Mouse (Mus musculus) heart, embryonic 13.5 days (tissue): Measurements from ENCODE around the gene Pear1. TPM values are rescaled to one million over a fixed set of nuclear protein-coding genes. Genes with fewer than 3 reads are reported as not detected.
A peak's percentile ranks its signal among the peaks of the same experiment; 100 is the strongest.

ENCODE experiments used
- ATAC-seq: fragments of 200-750 bp; cut with Nextera tagmentation; 2 replicates; pipeline ENCODE4 v1.8.0; 2017; ENCODE audit warnings: moderate TSS enrichment; ENCODE audit not compliant: insufficient number of reproducible peaks, low FRiP score, low TSS enrichment; ENCODE audit errors: extremely low read depth
- H3K27ac ChIP-seq: fragments of 300-500 bp; sonication (generic); replicated peaks from 2 replicates; pipeline ENCODE4 v1.5.1; 2015; ENCODE audit warnings: moderate library complexity, mild to moderate bottlenecking, inconsistent platforms
- H3K27me3 ChIP-seq: fragments of 300-500 bp; sonication (generic); replicated peaks from 2 replicates; pipeline ENCODE4 v1.6.1; 2015; ENCODE audit warnings: mild to moderate bottlenecking, inconsistent platforms
- H3K36me3 ChIP-seq: fragments of 300-500 bp; sonication (generic); 2 replicates; pipeline ENCODE4 v1.6.1; 2015; ENCODE audit warnings: mild to moderate bottlenecking, inconsistent platforms
- H3K4me1 ChIP-seq: fragments of 300-500 bp; sonication (generic); 2 replicates; pipeline ENCODE4 v1.6.1; 2015; ENCODE audit warnings: inconsistent platforms
- H3K4me2 ChIP-seq: fragments of 300-500 bp; sonication (generic); 2 replicates; pipeline ENCODE4 v1.6.1; 2015; ENCODE audit warnings: inconsistent platforms, mild to moderate bottlenecking, moderate library complexity
- H3K4me3 ChIP-seq: fragments of 300-500 bp; sonication (generic); 2 replicates; pipeline ENCODE4 v1.5.1; 2015; ENCODE audit warnings: moderate library complexity, mild to moderate bottlenecking, inconsistent platforms
- H3K9ac ChIP-seq: fragments of 300-500 bp; sonication (generic); 2 replicates; pipeline ENCODE4 v1.6.1; 2015; ENCODE audit warnings: inconsistent platforms, mild to moderate bottlenecking, moderate library complexity
- H3K9me3 ChIP-seq: fragments of 300-500 bp; sonication (generic); 2 replicates; pipeline ENCODE4 v1.6.1; 2016; ENCODE audit warnings: inconsistent platforms
- WGBS: fragments of 180-500 bp; shearing (Covaris S2); methylation state at CpG from one replicate; pipeline ENCODE4 v1.1.7; 2015; ENCODE audit warnings: mixed read lengths; 5-methylcytosine and 5-hydroxymethylcytosine counted together
- polyA plus RNA-seq: library from polyadenylated mRNA; unstranded; fragments of >200 nt; fragmentation: Nextera tagmentation; extraction: Ambion mirVana; gene quantifications from 2 replicates; pipeline ENCODE4 v1.2.1, GENCODE M21; 2015

Gene Pear1
- polyA plus RNA-seq, 1 experiment from 2014 or later: 18.1 TPM

DNA sequence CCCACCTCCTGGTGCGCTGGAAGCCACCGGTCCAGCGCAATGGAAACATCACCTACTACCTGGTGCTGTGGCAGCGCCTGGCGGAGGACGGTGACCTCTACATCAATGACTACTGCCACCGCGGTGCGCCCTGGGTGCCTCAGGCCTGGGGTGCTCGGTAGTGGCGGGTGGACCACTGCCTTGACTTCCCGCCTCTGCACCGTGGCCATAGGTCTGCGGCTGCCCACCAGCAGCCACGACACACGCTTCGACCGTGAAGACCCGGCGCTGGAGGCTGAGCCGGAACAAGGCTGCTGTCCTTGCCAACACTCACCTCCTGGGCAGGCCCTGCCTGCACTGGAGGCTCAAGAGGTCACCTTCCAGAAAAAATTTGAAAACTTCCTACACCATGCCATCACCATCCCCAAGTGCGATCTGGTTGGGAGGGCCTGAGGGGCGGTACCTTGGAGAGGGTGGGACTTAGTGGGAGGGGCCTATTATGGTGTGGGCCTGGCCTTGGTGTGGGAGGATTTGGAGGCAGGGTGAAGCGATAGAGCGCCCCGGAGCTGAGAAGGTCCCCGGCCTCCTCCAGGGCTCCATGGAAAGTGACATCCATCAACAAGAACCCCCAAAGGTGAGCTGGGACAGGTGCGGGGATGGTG lies 14.7 kb downstream of the Pear1 start:
- Histone ChIP-seq H3K27ac (no peak overlapping the region), H3K27me3 (peaks cover 100% of the 10 kb centered on the region), H3K9ac (no peak overlapping the region; the same call in 1 of the 2 replicates), H3K4me1 (peaks cover 11% of the 10 kb centered on the region; the same call in 1 of the 2 replicates), H3K9me3 (no peaks in the 10 kb centered on the region), H3K4me2 (peak overlapping the region; percentile 44), H3K36me3 (no peaks in the 10 kb centered on the region), H3K4me3 (peak overlapping the region; percentile 19)
- ATAC-seq: 0 out of 2 replicates have a peak, but pooled peaks have one; percentile 23
- WGBS: 10% methylated on average over 28 of the region's 28 CpGs

DNA sequence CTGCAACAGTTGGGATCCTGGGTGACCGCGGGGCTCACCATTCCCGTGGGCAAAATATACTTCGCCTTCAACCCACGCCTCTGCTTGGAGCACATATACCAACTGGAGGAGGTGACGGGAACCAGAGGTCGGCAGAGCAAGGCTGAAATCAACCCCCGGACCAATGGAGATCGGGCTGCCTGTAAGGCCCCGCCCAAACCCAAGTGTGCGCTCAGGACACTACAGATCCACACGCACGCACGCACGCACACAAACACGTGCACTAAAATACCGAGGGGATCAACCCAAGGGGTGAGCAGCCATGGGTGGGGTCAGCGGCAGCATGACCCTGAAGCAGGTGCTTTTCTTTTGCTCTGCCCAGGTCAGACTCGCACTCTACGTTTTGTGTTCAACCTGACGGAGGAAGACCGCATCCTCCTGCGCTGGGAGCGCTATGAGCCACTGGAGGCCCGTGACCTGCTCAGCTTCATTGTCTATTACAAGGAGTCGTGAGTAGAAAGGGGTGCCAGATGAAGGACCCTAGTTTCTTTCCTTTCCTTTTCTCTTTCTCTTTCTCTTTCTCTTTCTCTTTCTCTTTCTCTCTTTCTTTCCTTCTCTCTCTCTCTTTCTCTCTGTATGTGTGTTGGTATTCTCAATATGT lies 19.9 kb downstream of the Pear1 start:
- H3K9ac ChIP-seq: peak overlapping the region; percentile 33; the same call in 1 of the 2 replicates
- no peaks in the 10 kb centered on the region for H3K9me3 ChIP-seq
- peaks cover 12% of the 10 kb centered on the region for H3K4me1 ChIP-seq
- no peak for ATAC-seq
- peaks cover 100% of the 10 kb centered on the region for H3K27me3 ChIP-seq
- H3K36me3 ChIP-seq: no peaks in the 10 kb centered on the region
- H3K4me2 ChIP-seq: peak overlapping the region; percentile 69
- H3K27ac ChIP-seq: no peak overlapping the region
- 4% methylated on average over 26 of the region's 26 CpGs for WGBS
- peak overlapping the region; percentile 42 for H3K4me3 ChIP-seq

DNA sequence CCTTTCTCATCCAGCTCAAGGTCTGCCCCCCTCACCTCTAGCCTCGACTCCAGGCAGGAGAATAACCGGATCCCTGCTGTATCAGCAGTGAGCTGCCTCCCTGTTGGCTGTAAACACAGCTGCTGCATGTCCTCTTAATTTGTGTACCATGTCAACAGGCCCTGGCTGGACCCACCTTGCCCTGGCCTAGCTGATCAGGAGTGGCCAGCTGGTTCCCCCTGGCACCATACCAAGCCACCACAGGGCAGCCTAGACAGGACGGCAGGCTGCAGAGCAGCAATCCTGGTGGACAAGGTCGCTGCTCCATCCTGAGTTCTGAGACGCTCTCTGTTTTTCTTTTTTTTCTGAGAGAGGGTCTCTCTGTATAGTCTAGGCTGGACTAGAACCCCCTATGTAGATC lies 22.4 kb downstream of the Pear1 start:
- Histone ChIP-seq H3K9me3 (no peaks in the 10 kb centered on the region), H3K27ac (no peak overlapping the region), H3K4me2 (no peak overlapping the region), H3K4me1 (peaks cover 18% of the 10 kb centered on the region), H3K9ac (no peak overlapping the region), H3K4me3 (no peak overlapping the region), H3K36me3 (no peaks in the 10 kb centered on the region), H3K27me3 (peaks cover 100% of the 10 kb centered on the region)
- ATAC-seq: no peak
- WGBS: 47% methylated on average over 5 of the region's 5 CpGs

DNA sequence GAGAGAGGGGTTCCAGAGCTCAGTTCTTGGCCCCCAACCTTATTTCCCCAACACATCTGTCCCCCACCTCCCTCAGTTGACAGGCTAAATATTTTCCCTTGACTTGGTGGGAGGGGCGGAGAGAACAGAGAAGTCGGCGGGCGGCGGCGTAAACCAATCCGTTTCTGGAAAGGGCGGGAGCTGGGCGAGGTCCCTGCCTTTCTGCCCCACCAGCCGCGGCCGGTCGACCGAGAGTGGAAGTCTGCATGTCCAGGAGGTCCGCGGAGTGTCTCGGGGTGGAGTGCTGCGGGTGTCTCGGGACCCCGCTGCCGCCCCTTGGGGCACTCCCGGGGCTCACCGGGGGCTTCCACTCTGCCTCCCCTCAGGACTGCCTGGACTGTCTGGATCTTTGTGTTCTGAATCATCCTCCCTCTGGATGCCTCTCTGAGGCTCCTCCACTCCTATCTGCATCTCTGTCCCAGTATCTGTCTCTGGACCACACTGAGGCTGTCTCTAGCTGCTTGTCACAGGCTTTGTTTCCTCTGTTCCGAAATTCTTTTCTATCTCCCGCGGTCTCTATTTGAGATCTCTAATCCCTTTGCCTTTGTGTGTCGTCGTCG lies 27.3 kb downstream of the Pear1 start, which contains the start of gene Insrr:
Gene Insrr, plus strand, starts transcription at position 216 of the 599 bp plus-strand sequence.
- Histone ChIP-seq H3K27ac (no peak within 1 kb of the TSS), H3K9me3 (no peaks in the 10 kb centered on the region), H3K9ac (peak within 1 kb of the TSS; percentile 68), H3K4me1 (peaks cover 27% of the 10 kb centered on the region), H3K27me3 (peaks cover 100% of the 10 kb centered on the region), H3K36me3 (no peaks in the 10 kb centered on the region), H3K4me3 (peak within 1 kb of the TSS; percentile 46), H3K4me2 (peak within 1 kb of the TSS; percentile 68)
- ATAC-seq: no peak
- WGBS: 1% methylated on average over 29 of the region's 29 CpGs

DNA sequence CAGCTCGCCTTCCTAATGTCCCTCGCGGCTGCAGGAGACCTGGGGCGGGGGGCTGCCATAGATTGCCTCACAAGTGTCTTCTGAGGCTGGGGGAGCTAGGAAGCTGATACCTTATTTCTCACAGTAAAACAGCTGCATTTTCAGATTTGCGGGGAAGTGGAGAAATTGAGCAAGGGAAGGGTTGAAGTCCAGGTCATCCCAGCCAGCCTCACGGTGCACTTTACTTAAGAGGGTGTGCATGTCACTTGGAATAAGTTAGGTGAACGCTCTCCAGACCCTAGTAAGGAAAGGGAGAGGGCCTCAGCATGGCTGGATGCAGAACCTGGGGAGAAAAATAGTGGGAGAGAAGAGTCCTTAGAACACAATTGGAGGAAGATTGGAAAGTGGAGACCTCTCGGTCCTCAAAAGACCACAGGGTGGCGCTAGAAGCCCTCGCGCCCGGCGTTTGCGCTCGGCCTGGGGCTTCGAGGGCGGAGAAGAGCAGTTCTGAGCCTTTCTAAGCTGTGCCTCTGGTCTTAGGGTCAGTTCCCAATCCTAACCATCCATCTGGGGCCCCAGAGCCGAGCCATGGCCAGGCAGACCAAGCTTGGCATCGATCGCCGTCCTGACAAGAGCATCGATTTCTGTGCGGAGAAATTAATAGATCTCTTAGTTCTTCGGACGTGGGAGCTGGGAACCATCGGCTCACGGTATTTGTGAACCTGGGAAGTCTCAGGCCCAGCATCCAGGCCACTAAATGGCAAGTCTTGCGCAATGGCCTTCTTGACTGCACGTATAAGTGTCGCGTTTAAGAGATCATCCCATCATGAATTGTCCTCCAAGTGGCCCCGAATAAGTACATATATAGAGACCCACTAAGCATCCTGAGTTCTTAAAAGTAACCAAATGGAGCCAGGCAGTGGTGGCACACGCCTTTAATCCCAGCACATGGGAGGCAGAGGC lies 28.5 kb downstream of the Pear1 start:
- peak overlapping the region; percentile 47; the same call in 1 of the 2 replicates for H3K9ac ChIP-seq
- no peak for ATAC-seq

DNA sequence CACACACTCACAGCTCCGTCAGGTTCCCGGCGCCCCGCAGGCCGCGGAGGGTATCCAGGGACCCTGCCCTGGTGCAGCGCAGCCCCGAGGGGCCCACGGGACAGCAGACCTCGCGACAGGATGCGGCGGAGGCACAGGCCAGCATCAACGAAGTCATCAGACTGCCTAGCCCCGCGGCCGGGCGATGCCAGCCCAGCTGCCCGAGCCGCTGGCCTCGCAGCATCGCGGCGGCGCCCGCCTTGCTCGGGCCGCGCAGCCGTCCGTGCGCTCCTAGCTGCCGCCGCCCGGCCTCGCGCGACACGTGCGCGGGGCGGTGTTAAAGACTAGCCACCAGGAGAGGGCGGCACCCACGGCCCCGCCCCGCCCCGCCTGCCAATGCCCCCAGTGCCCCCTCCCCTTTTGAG lies 29.2 kb downstream of the Pear1 start, which contains the start of gene Ntrk1:
Gene Ntrk1, minus strand, starts transcription at position 241 of the 404 bp plus-strand sequence.
- WGBS: 2% methylated on average over 47 of the region's 47 CpGs
- H3K9me3 ChIP-seq: no peaks in the 10 kb centered on the region
- peak within 1 kb of the TSS; percentile 62 for H3K4me2 ChIP-seq
- H3K4me1 ChIP-seq: peaks cover 29% of the 10 kb centered on the region
- ATAC-seq: no peak
- peaks cover 100% of the 10 kb centered on the region for H3K27me3 ChIP-seq
- H3K4me3 ChIP-seq: peak within 1 kb of the TSS; percentile 39
- no peaks in the 10 kb centered on the region for H3K36me3 ChIP-seq
- peak within 1 kb of the TSS; percentile 47; the same call in 1 of the 2 replicates for H3K9ac ChIP-seq
- H3K27ac ChIP-seq: no peak within 1 kb of the TSS

More for the DNA sequence above, 28.5 kb downstream of the Pear1 start:
- Histone ChIP-seq H3K27me3 (peaks cover 100% of the 10 kb centered on the region), H3K9me3 (no peaks in the 10 kb centered on the region), H3K4me3 (peak overlapping the region; percentile 39), H3K4me2 (peak overlapping the region; percentile 62), H3K4me1 (peaks cover 27% of the 10 kb centered on the region), H3K36me3 (no peaks in the 10 kb centered on the region), H3K27ac (no peak overlapping the region)
- 17% methylated on average over 33 of the region's 33 CpGs for WGBS

DNA sequence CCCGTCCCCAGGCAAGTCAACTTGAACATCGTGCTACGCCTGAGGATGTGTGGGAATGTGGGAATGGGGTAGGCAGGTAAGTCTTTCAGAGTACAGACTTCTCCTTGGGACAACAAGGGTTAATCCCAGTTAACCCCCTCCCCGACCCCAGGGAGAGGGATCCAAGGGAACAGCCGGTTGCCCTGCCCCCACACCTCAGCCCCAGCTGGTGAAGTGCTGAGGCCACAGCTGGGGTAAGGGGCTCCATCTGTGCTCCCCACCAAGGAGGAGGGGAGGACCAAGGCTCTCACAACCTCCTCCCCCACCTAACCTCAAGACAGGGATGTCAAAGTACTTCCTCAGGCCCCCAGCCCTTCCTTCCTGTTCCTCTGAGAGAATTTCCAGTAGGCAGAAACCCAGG lies 34.3 kb downstream of the Pear1 start:
- Histone ChIP-seq H3K9me3 (no peaks in the 10 kb centered on the region), H3K36me3 (no peaks in the 10 kb centered on the region), H3K9ac (no peak overlapping the region), H3K4me3 (no peak overlapping the region), H3K4me1 (peaks cover 33% of the 10 kb centered on the region), H3K27ac (no peak overlapping the region), H3K4me2 (no peak overlapping the region), H3K27me3 (peaks cover 84% of the 10 kb centered on the region)
- 37% methylated on average over 5 of the region's 5 CpGs for WGBS
- no peak for ATAC-seq

DNA sequence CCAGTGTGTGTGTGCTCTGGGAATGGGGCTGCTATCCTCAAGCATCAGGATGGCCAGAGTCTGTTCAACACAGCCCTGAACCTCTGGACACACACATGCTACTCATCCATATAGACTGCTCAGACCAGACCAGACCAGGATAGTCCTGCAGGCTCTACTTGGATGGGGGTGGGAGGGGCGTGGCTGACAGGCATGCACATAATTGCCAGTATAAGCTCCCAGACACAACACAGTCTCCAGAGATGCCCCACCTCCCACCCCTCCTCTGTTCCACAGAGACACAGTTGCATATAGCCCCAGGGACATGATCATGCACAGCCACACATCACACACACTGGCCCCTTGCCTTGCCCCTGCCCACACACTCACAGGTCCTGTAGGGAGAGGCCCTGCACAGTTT lies 34.9 kb downstream of the Pear1 start:
- WGBS: 64% methylated on average over 1 of the region's 1 CpGs
- Histone ChIP-seq H3K27me3 (peaks cover 78% of the 10 kb centered on the region), H3K4me3 (no peak overlapping the region), H3K27ac (no peak overlapping the region), H3K36me3 (no peaks in the 10 kb centered on the region), H3K4me1 (peaks cover 28% of the 10 kb centered on the region), H3K9me3 (no peaks in the 10 kb centered on the region), H3K9ac (no peak overlapping the region), H3K4me2 (no peak overlapping the region)
- no peak for ATAC-seq

DNA sequence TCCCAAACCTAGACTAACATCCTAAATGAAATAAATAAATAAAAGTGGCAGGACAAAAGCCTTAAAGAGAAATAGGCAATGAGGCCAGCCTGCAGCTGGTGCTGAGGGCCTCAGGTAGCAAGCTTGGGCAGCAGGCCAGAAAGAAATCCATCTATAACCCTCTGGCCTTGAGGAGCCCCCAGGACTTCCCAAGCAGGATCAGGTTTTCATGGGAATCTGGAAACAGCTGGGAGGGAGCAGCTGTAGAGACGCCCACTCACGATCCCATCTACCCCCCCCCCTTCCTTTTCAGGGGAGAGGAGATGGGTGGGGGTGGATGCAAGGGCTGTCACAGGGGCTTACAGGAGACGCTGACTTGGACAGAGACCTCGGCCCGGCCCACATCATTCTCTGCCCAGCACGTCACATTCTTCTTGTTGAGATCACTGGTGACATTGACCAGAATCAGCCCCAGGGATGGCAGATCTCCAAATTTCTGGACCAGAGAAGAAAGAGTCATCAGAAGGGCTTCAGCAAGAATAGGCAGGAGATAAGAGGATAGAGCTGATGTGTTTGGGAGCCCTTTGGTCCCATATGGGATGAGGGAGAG lies 38.4 kb downstream of the Pear1 start:
- no peak for ATAC-seq
- H3K4me3 ChIP-seq: no peak overlapping the region
- peaks cover 32% of the 10 kb centered on the region for H3K4me1 ChIP-seq
- WGBS: 19% methylated on average over 6 of the region's 6 CpGs
- no peak overlapping the region for H3K27ac ChIP-seq
- H3K36me3 ChIP-seq: no peaks in the 10 kb centered on the region
- H3K4me2 ChIP-seq: no peak overlapping the region
- no peaks in the 10 kb centered on the region for H3K9me3 ChIP-seq
- H3K27me3 ChIP-seq: peaks cover 73% of the 10 kb centered on the region
- peak overlapping the region; percentile 35; the same call in 1 of the 2 replicates for H3K9ac ChIP-seq

DNA sequence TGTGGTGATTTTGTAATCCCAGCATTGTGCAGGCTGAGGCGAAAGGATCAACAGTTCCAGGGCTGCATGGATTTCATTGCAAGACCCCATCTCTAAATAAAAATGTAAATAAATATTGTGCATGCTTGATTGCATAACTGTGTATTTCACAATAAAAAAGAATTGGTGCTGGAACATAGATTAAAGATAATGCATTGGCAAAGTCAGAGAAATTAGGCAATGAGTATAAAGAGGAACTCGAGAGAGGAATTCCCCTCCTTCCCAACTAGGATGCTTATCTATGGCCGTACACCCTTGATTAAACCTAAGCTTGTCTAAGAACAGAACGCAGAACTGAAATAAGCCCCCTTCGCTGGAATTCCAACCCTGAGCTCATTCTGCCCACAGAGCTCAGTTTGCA lies 39.0 kb downstream of the Pear1 start:
- no peaks in the 10 kb centered on the region for H3K36me3 ChIP-seq
- peaks cover 73% of the 10 kb centered on the region for H3K27me3 ChIP-seq
- no peaks in the 10 kb centered on the region for H3K9me3 ChIP-seq
- no peak overlapping the region for H3K27ac ChIP-seq
- no peak overlapping the region for H3K4me3 ChIP-seq
- peaks cover 32% of the 10 kb centered on the region for H3K4me1 ChIP-seq
- no peak for ATAC-seq
- WGBS: 40% methylated on average over 5 of the region's 5 CpGs
- no peak overlapping the region for H3K4me2 ChIP-seq
- no peak overlapping the region for H3K9ac ChIP-seq
